In genomic region chr9:121858153-121858488, GRCm38 (mm10) we compare ENCODE assay signal across 8 mouse cellular contexts. TPM values are rescaled to one million over a fixed set of nuclear protein-coding genes. Genes with fewer than 3 reads are reported as not detected.
DNase-seq lines count a peak whose midpoint lies in the region; ATAC-seq and TF ChIP-seq lines count a peak whose summit lies in the region.

Gene Higd1a, minus strand, starts transcription at chr9:121858362.

- H3K9ac ChIP-seq in lung, embryonic 16.5 days (ENCODE audit: low read length) = peak within 1 kb of the TSS; percentile 90
- H3K9ac ChIP-seq in embryonic facial prominence, embryonic 13.5 days = peak within 1 kb of the TSS; percentile 90
- peak within 1 kb of the TSS; percentile 87 for H3K9ac ChIP-seq in heart, postnatal 0 days (replicated peaks; ENCODE audit: low read depth, low read length)
- peak within 1 kb of the TSS; percentile 83 for H3K9ac ChIP-seq in neural tube, embryonic 15.5 days (replicated peaks)

- no peak for TF ChIP-seq CTCF in heart, postnatal 0 days (IDR thresholded peaks at IDR 0.05; ENCODE audit: low read depth)

- no peaks in the 10 kb centered on the region for H3K27me3 ChIP-seq in lung, embryonic 16.5 days (ENCODE audit: control insufficient read depth, insufficient read depth, low read depth, low read length)
- no peaks in the 10 kb centered on the region for H3K27me3 ChIP-seq in embryonic facial prominence, embryonic 13.5 days
- H3K27me3 ChIP-seq in heart, postnatal 0 days (ENCODE audit: control insufficient read depth, insufficient read depth, low read length) = no peaks in the 10 kb centered on the region
- H3K27me3 ChIP-seq in limb, embryonic 10.5 days (ENCODE audit: low read depth, poor library complexity, severe bottlenecking) = no peaks in the 10 kb centered on the region
- H3K27me3 ChIP-seq in neural tube, embryonic 15.5 days (replicated peaks) = no peaks in the 10 kb centered on the region

- H3K4me2 ChIP-seq in lung, embryonic 16.5 days (ENCODE audit: low read depth, low read length) = peak within 1 kb of the TSS; percentile 90
- H3K4me2 ChIP-seq in embryonic facial prominence, embryonic 13.5 days = peak within 1 kb of the TSS; percentile 89
- H3K4me2 ChIP-seq in heart, postnatal 0 days (ENCODE audit: low read depth, low read length) = peak within 1 kb of the TSS; percentile 87
- peak within 1 kb of the TSS; percentile 78 for H3K4me2 ChIP-seq in neural tube, embryonic 15.5 days

- peak within 1 kb of the TSS; percentile 90 for H3K4me3 ChIP-seq in lung, embryonic 16.5 days (ENCODE audit: low read length)
- peak within 1 kb of the TSS; percentile 89 for H3K4me3 ChIP-seq in embryonic facial prominence, embryonic 13.5 days
- peak within 1 kb of the TSS; percentile 92 for H3K4me3 ChIP-seq in heart, postnatal 0 days (ENCODE audit: low read depth, low read length)
- H3K4me3 ChIP-seq in limb, embryonic 10.5 days = peak within 1 kb of the TSS; percentile 93
- H3K4me3 ChIP-seq in neural tube, embryonic 15.5 days (replicated peaks) = peak within 1 kb of the TSS; percentile 76

- DNase-seq in lung, postnatal 14 days = no peak
- DNase-seq in heart, postnatal 0 days (ENCODE audit: low spot score) = no peak
- no peak for DNase-seq in limb, embryonic 10.5 days (ENCODE audit: low spot score)
- no peak for DNase-seq in right cerebral cortex, postnatal 25 days
- DNase-seq in right cerebral cortex, adult 2 months (ENCODE audit: low spot score in 2 of 2) = no peak

- H3K36me3 ChIP-seq in lung, embryonic 16.5 days (ENCODE audit: control insufficient read depth, insufficient read depth, low read length) = no peaks in the 10 kb centered on the region
- H3K36me3 ChIP-seq in embryonic facial prominence, embryonic 13.5 days = 0 out of 2 replicates have a peak, but pooled peaks cover 4% of the 10 kb centered on the region
- no peaks in the 10 kb centered on the region for H3K36me3 ChIP-seq in heart, postnatal 0 days (replicated peaks; ENCODE audit: control insufficient read depth, insufficient read depth, low read length)
- H3K36me3 ChIP-seq in limb, embryonic 10.5 days = peaks cover 4% of the 10 kb centered on the region; the same call in 1 of the 2 replicates
- 0 out of 2 replicates have a peak, but pooled peaks cover 2% of the 10 kb centered on the region for H3K36me3 ChIP-seq in neural tube, embryonic 15.5 days

- peak within 1 kb of the TSS; percentile 99 for H3K27ac ChIP-seq in lung, embryonic 16.5 days (ENCODE audit: low read length)
- H3K27ac ChIP-seq in embryonic facial prominence, embryonic 13.5 days = peak within 1 kb of the TSS; percentile 96
- H3K27ac ChIP-seq in heart, postnatal 0 days (ENCODE audit: low read depth) = peak within 1 kb of the TSS; percentile 97
- H3K27ac ChIP-seq in limb, embryonic 10.5 days = peak within 1 kb of the TSS; percentile 95
- peak within 1 kb of the TSS; percentile 97 for H3K27ac ChIP-seq in neural tube, embryonic 15.5 days (replicated peaks)

- WGBS in lung, embryonic 16.5 days = 5% methylated on average over 6 of the region's 6 CpGs
- WGBS in embryonic facial prominence, embryonic 13.5 days = 15% methylated on average over 6 of the region's 6 CpGs
- WGBS in heart, postnatal 0 days = 11% methylated on average over 6 of the region's 6 CpGs
- 20% methylated on average over 6 of the region's 6 CpGs for WGBS in limb, embryonic 10.5 days
- WGBS in neural tube, embryonic 15.5 days = 8% methylated on average over 6 of the region's 6 CpGs

- TF ChIP-seq EP300 in heart, postnatal 0 days (IDR thresholded peaks at IDR 0.05; ENCODE audit: low read depth) = no peak

- H3K9me3 ChIP-seq in lung, embryonic 16.5 days (ENCODE audit: control insufficient read depth, low read length) = no peaks in the 10 kb centered on the region
- H3K9me3 ChIP-seq in embryonic facial prominence, embryonic 13.5 days = no peaks in the 10 kb centered on the region
- no peaks in the 10 kb centered on the region for H3K9me3 ChIP-seq in heart, postnatal 0 days (replicated peaks; ENCODE audit: control insufficient read depth, low read length)
- no peaks in the 10 kb centered on the region for H3K9me3 ChIP-seq in limb, embryonic 10.5 days (replicated peaks)
- no peaks in the 10 kb centered on the region for H3K9me3 ChIP-seq in neural tube, embryonic 15.5 days (replicated peaks)

- ATAC-seq in lung, embryonic 16.5 days (ENCODE audit: low read depth) = no peak
- no peak for ATAC-seq in embryonic facial prominence, embryonic 13.5 days (ENCODE audit: insufficient number of reproducible peaks, insufficient read depth, low FRiP score, low TSS enrichment, low read depth)
- ATAC-seq in heart, postnatal 0 days (ENCODE audit: insufficient read depth, low read depth) = no peak; the same call in 1 of the 2 replicates
- ATAC-seq in neural tube, embryonic 15.5 days (ENCODE audit: low FRiP score) = no peak

- peaks cover 6% of the 10 kb centered on the region for H3K4me1 ChIP-seq in lung, embryonic 16.5 days (replicated peaks; ENCODE audit: control insufficient read depth, insufficient read depth, low read length)
- peaks cover 12% of the 10 kb centered on the region for H3K4me1 ChIP-seq in embryonic facial prominence, embryonic 13.5 days
- H3K4me1 ChIP-seq in heart, postnatal 0 days (ENCODE audit: control insufficient read depth, insufficient read depth) = peaks cover 8% of the 10 kb centered on the region; the same call in 1 of the 2 replicates
- H3K4me1 ChIP-seq in limb, embryonic 10.5 days = peaks cover 14% of the 10 kb centered on the region
- peaks cover 17% of the 10 kb centered on the region for H3K4me1 ChIP-seq in neural tube, embryonic 15.5 days

RNA-seq across cellular contexts. Expression of gene Higd1a, which starts in this region (rescaled TPM):
- 152 and 166 TPM in 2 replicates for polyA plus RNA-seq in lung, embryonic 16.5 days (2015; fragmentation: Nextera tagmentation; extraction: Ambion mirVana)
- 162 and 168 TPM in 2 replicates for polyA plus RNA-seq in embryonic facial prominence, embryonic 13.5 days (2015; fragmentation: Nextera tagmentation; extraction: Ambion mirVana)
- total RNA-seq in heart, postnatal 0 days (2014; rRNA removed; ENCODE audit: low replicate concordance) = 59.2 and 85.4 TPM in 2 replicates
- 319 and 332 TPM in 2 replicates for polyA plus RNA-seq in heart, postnatal 0 days (2015; fragmentation: Nextera tagmentation; extraction: Ambion mirVana)
- polyA plus RNA-seq in limb, embryonic 10.5 days (2016; fragmentation: Nextera tagmentation; extraction: Ambion mirVana) = 174 and 201 TPM in 2 replicates
- polyA plus RNA-seq in neural tube, embryonic 15.5 days (2015; fragmentation: Nextera tagmentation; extraction: Ambion mirVana) = 149 and 169 TPM in 2 replicates
